27 mouse cellular contexts compared by ENCODE assay signal in genomic region chr1:91498579-91498978, GRCm38 (mm10).
"Had no signal": no experiment of that assay in that cellular context is flagged by ENCODE, and none has a peak within 500 bp of the region (broad histone marks: within the 10 kb centered on the region; RNA-seq: fewer than 3 reads in every experiment).

No protein-coding gene starts in this region.

- H3K4me3 ChIP-seq: heart, embryonic 12.5 days; heart, embryonic 13.5 days; heart, embryonic 15.5 days; hindbrain, embryonic 10.5 days; hindbrain, embryonic 12.5 days; hindbrain, embryonic 13.5 days; hindbrain, embryonic 15.5 days; intestine, embryonic 15.5 days; kidney, embryonic 15.5 days; layer of hippocampus, adult 2 months; left cerebral cortex, adult 2 months had no signal

- H3K9me3 ChIP-seq: heart, embryonic 12.5 days; heart, embryonic 13.5 days; heart, embryonic 15.5 days; hindbrain, embryonic 10.5 days; hindbrain, embryonic 12.5 days; hindbrain, embryonic 13.5 days; hindbrain, embryonic 15.5 days; intestine, embryonic 15.5 days; kidney, embryonic 15.5 days had no signal

- H3K27me3 ChIP-seq: heart, embryonic 12.5 days; heart, embryonic 13.5 days; heart, embryonic 15.5 days; hindbrain, embryonic 12.5 days; hindbrain, embryonic 13.5 days; hindbrain, embryonic 15.5 days; intestine, embryonic 15.5 days; kidney, embryonic 15.5 days had no signal

- H3K27ac ChIP-seq: heart, embryonic 13.5 days; heart, embryonic 15.5 days; hindbrain, embryonic 10.5 days; hindbrain, embryonic 12.5 days; hindbrain, embryonic 13.5 days; hindbrain, embryonic 14.5 days; hindbrain, embryonic 15.5 days; hindbrain, postnatal 0 days; intestine, embryonic 15.5 days; kidney, embryonic 15.5 days; kidney, postnatal 0 days; layer of hippocampus, adult 2 months; left cerebral cortex, adult 2 months had no signal

- DNase-seq: heart, postnatal 10 days; heart, postnatal 36 days; kidney, adult 11 months; kidney, adult 18-20 months; kidney, adult 2 months; kidney, adult 8-10 months; kidney, adult 9 months; kidney, postnatal 10 days; kidney, postnatal 14 days; kidney, postnatal 36 days; kidney, postnatal 4 days; layer of hippocampus, adult 9-11 months; layer of hippocampus, postnatal 36 days had no signal
